Mouse (Mus musculus): ENCODE measurements at regions not wholly inside any gene's neighbourhood (a gene's known extent, or its start where the extent isn't known, plus 50 kb on each side); places are given as distances from the start of the nearest gene placed in this dataset.

DNA sequence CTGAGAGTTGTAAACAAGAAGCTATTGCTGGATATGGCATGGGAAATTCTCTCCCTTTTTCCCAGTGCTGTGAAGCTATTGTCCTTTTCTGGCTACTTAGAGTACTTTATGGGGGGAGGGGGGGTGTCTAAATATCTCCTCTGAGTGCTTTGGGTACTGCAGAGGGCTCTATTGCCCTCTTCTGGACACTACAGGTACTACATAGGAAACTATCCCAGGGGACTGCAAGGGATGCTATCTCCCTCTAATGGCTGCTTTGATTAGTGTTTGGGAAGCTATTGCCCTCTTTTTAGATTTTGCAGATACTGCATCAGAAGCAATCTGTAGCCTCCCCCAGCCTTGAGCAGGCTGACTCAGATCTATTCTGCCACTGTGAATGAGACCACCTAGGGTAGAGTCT is 55.8 kb upstream of the 5430402E10Rik start:
- peak; percentile 73 for DNase-seq (ENCODE audit: low read depth, low spot score)

All from R1 (cell line).